Mouse (Mus musculus) heart, embryonic 16.5 days (tissue): ENCODE data around the gene Ube2c. TPM values are rescaled to one million over a fixed set of nuclear protein-coding genes. Genes with fewer than 3 reads are reported as not detected.
"Not testable (repeated sequence)": the region's sequence is repeated elsewhere in the genome, so short reads cannot be mapped to it uniquely, and the experiment has no call there.

ENCODE experiments used
- ATAC-seq: fragments of 200-750 bp; cut with Nextera tagmentation; replicated peaks from 2 replicates; pipeline ENCODE4 v1.8.0; 2017; ENCODE audit warnings: moderate number of reproducible peaks; ENCODE audit not compliant: insufficient read depth, low FRiP score; ENCODE audit errors: extremely low read depth
- H3K27ac ChIP-seq: fragments of 300-500 bp; sonication (generic); 2 replicates; pipeline ENCODE4 v1.5.1; 2014; ENCODE audit warnings: mild to moderate bottlenecking, low read length, control low read depth, moderate library complexity
- H3K27me3 ChIP-seq: fragments of 300-500 bp; sonication (generic); 2 replicates; pipeline ENCODE4 v1.6.1; 2014; ENCODE audit warnings: low read length, mixed read lengths; ENCODE audit not compliant: control insufficient read depth, insufficient read depth
- H3K36me3 ChIP-seq: fragments of 300-500 bp; sonication (generic); 2 replicates; pipeline ENCODE4 v1.6.1; 2014; ENCODE audit not compliant: control insufficient read depth, insufficient read depth
- H3K4me1 ChIP-seq: fragments of 300-500 bp; sonication (generic); 2 replicates; pipeline ENCODE4 v1.6.1; 2014; ENCODE audit warnings: low read length, mixed read lengths; ENCODE audit not compliant: control insufficient read depth, insufficient read depth
- H3K4me2 ChIP-seq: fragments of 300-500 bp; sonication (generic); 2 replicates; pipeline ENCODE4 v1.6.1; 2014; ENCODE audit warnings: low read depth, mild to moderate bottlenecking, control low read depth, low read length
- H3K4me3 ChIP-seq: fragments of 300-500 bp; sonication (generic); 2 replicates; pipeline ENCODE4 v1.5.1; 2014; ENCODE audit warnings: mild to moderate bottlenecking, control low read depth, low read length
- H3K9ac ChIP-seq: fragments of 300-500 bp; sonication (generic); 2 replicates; pipeline ENCODE4 v1.6.1; 2014; ENCODE audit warnings: low read length, control low read depth
- H3K9me3 ChIP-seq: fragments of 300-500 bp; sonication (generic); replicated peaks from 2 replicates; pipeline ENCODE4 v1.6.1; 2016; ENCODE audit warnings: low read length; ENCODE audit not compliant: control insufficient read depth
- WGBS: fragments of 180-500 bp; shearing (Covaris S2); extraction: QIAGEN DNeasy Blood & Tissue Kit; methylation state at CpG from one replicate; pipeline ENCODE4 v1.1.7; 2014; 5-methylcytosine and 5-hydroxymethylcytosine counted together
- polyA plus RNA-seq: library from polyadenylated mRNA; unstranded; fragments of >200 nt; fragmentation: Nextera tagmentation; extraction: Ambion mirVana; gene quantifications from 2 replicates; pipeline ENCODE4 v1.2.1, GENCODE M21; 2015

Ube2c gene
- polyA plus RNA-seq, 1 experiment from 2014 or later = 388 TPM

- H3K27ac ChIP-seq = no peak overlapping the region
- H3K27me3 ChIP-seq = no peaks in the 10 kb centered on the region
- peaks cover 17% of the 10 kb centered on the region for H3K36me3 ChIP-seq
- H3K4me2 ChIP-seq = no peak overlapping the region
- peaks cover 28% of the 10 kb centered on the region for H3K4me1 ChIP-seq
- WGBS = 87% methylated on average over 18 of the region's 18 CpGs
- no peak overlapping the region for H3K9ac ChIP-seq
- H3K9me3 ChIP-seq = no peaks in the 10 kb centered on the region
- H3K4me3 ChIP-seq = no peak overlapping the region
- ATAC-seq = no peak
Measured at GRCm38 (mm10) chr2:164791841-164792261, 22.2 kb downstream of the Ube2c start.

GRCm38 (mm10) chr2:164792400-164793190 lies 22.9 kb downstream of the Ube2c start:
- Histone ChIP-seq H3K4me2 (no peak overlapping the region), H3K27me3 (no peaks in the 10 kb centered on the region), H3K36me3 (peaks cover 20% of the 10 kb centered on the region), H3K4me1 (peaks cover 22% of the 10 kb centered on the region), H3K4me3 (no peak overlapping the region), H3K9ac (peak overlapping the region; percentile 7; the same call in 1 of the 2 replicates), H3K27ac (peak overlapping the region; percentile 80), H3K9me3 (no peaks in the 10 kb centered on the region)
- WGBS = 86% methylated on average over 12 of the region's 12 CpGs
- no peak for ATAC-seq

GRCm38 (mm10) chr2:164793236-164793635 lies 23.5 kb downstream of the Ube2c start:
- Histone ChIP-seq H3K27ac (peak overlapping the region; percentile 80), H3K27me3 (no peaks in the 10 kb centered on the region), H3K4me3 (no peak overlapping the region), H3K4me2 (no peak overlapping the region), H3K9me3 (no peaks in the 10 kb centered on the region), H3K4me1 (peaks cover 17% of the 10 kb centered on the region), H3K9ac (peak overlapping the region; percentile 38; the same call in 1 of the 2 replicates), H3K36me3 (peaks cover 20% of the 10 kb centered on the region)
- peak; percentile 50 for ATAC-seq
- 42% methylated on average over 3 of the region's 3 CpGs for WGBS

DNA sequence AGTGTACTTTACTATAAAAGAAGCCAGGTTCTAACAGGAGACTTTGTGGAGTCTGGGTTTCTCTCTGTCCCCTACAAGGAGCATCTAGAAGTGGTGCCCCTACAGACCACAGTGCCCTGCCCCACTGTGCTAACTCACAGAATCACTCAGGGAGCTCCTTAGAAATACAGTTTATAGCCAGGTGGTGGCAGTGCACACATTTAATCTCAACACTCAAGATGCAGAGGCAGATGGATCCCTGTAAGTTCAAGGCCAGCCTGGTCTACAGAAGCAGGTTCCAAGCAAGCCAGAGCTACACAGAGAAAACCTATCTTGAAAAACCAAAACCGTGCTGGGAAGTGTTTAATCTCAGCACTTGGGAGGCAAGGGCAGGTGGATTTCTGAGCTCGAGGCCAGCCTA lies 24.1 kb downstream of the Ube2c start:
- Histone ChIP-seq H3K4me3 (no peak overlapping the region), H3K4me2 (no peak overlapping the region), H3K4me1 (peaks cover 12% of the 10 kb centered on the region), H3K36me3 (peaks cover 18% of the 10 kb centered on the region), H3K9ac (peak overlapping the region; percentile 38; the same call in 1 of the 2 replicates), H3K9me3 (no peaks in the 10 kb centered on the region), H3K27me3 (no peaks in the 10 kb centered on the region), H3K27ac (peak overlapping the region; percentile 80)
- 78% methylated on average over 2 of the region's 2 CpGs for WGBS
- ATAC-seq = no peak

- ATAC-seq = peak; percentile 64
- no peak overlapping the region for H3K4me2 ChIP-seq
- WGBS = 24% methylated on average over 5 of the region's 5 CpGs
- H3K27ac ChIP-seq = peak overlapping the region; percentile 80
- H3K27me3 ChIP-seq = no peaks in the 10 kb centered on the region
- peaks cover 22% of the 10 kb centered on the region for H3K36me3 ChIP-seq
- H3K9me3 ChIP-seq = no peaks in the 10 kb centered on the region
- H3K4me1 ChIP-seq = peaks cover 11% of the 10 kb centered on the region
- H3K9ac ChIP-seq = no peak overlapping the region
- H3K4me3 ChIP-seq = no peak overlapping the region
Measured at GRCm38 (mm10) chr2:164794293-164794692, 24.6 kb downstream of the Ube2c start.

GRCm38 (mm10) chr2:164795868-164796267 lies 26.2 kb downstream of the Ube2c start:
- ATAC-seq = no peak
- peaks cover 25% of the 10 kb centered on the region for H3K36me3 ChIP-seq
- 65% methylated on average over 4 of the region's 4 CpGs for WGBS

GRCm38 (mm10) chr2:164798554-164798953 lies 28.9 kb downstream of the Ube2c start:
- H3K36me3 ChIP-seq = peaks cover 11% of the 10 kb centered on the region
- H3K9me3 ChIP-seq, H3K4me1 ChIP-seq, H3K4me3 ChIP-seq, H3K9ac ChIP-seq, H3K4me2 ChIP-seq, H3K27me3 ChIP-seq, ATAC-seq, H3K27ac ChIP-seq: not testable (repeated sequence)
- 79% methylated on average over 6 of the region's 6 CpGs for WGBS

More at GRCm38 (mm10) chr2:164795868-164796267, 26.2 kb downstream of the Ube2c start:
- H3K27me3 ChIP-seq = no peaks in the 10 kb centered on the region
- no peak overlapping the region for H3K27ac ChIP-seq
- no peak overlapping the region for H3K9ac ChIP-seq
- no peak overlapping the region for H3K4me2 ChIP-seq
- peaks cover 11% of the 10 kb centered on the region for H3K4me1 ChIP-seq
- no peaks in the 10 kb centered on the region for H3K9me3 ChIP-seq
- H3K4me3 ChIP-seq = no peak overlapping the region

- WGBS = 82% methylated on average over 13 of the region's 13 CpGs
- no peak overlapping the region for H3K27ac ChIP-seq
- no peaks in the 10 kb centered on the region for H3K9me3 ChIP-seq
- H3K4me1 ChIP-seq = peaks cover 10% of the 10 kb centered on the region
- no peak for ATAC-seq
- H3K4me2 ChIP-seq = no peak overlapping the region
- H3K36me3 ChIP-seq = peaks cover 11% of the 10 kb centered on the region
- no peaks in the 10 kb centered on the region for H3K27me3 ChIP-seq
- H3K9ac ChIP-seq = no peak overlapping the region
- no peak overlapping the region for H3K4me3 ChIP-seq
Measured at GRCm38 (mm10) chr2:164800252-164801004, 30.7 kb downstream of the Ube2c start.
